Mouse (Mus musculus) naive thymus-derived CD4-positive, alpha-beta T cell, adult 2 months (primary cell): ENCODE results near the gene Hapln3.

Experiments
- DNase-seq: peaks from one replicate; pipeline ENCODE4 v3.0.0-alpha.2; 2011; ENCODE audit warnings: low read depth

The Hapln3 gene

DNA sequence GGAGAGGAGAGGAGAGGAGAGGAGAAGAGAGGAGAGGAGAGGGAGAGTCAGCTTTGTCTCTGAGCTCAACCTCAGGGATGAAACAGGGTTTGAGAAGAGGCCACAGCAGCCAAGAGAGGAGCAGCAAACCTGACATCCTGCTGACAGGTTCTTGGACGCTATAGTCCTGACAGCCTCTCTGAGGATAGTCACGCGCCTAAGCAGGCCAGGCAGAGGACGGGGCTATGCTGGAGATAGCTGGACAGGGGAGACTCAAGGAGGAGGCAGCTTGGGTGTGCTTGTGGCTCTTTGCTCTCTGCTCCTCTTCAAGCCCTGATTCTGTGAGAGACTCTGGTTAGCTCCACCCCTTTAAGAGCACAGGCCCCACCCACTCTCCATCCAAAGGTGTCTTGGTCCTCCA is 62.6 kb downstream of the Hapln3 start:
- DNase-seq: no peak

DNA sequence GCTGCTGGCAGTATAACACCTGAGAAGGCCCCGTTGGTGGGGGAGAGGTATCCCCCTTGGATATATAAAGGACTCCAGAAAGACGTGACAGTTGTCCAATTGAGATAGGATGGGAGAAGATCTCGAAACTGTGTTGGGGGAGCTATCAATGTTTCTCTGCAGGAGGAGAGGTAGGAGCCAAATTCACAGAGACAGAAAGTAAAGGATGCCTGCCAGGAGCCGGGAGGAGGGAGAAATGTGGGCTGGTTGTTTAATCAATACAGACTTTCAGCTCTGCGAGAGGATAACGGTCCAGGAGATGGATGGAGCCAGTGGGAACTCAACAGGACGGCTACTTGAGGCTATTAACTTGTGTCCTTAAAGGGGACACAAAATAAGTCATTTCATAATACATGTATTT is 63.4 kb downstream of the Hapln3 start:
- no peak for DNase-seq
